22 mouse cellular contexts compared by ENCODE assay signal in genomic region chr17:56544699-56545387, GRCm38 (mm10). TPM values are rescaled to one million over a fixed set of nuclear protein-coding genes. Genes with fewer than 3 reads are reported as not detected.
DNase-seq lines count a peak whose midpoint lies in the region; ATAC-seq lines count a peak whose summit lies in the region.
"Had no signal": no experiment of that assay in that cellular context is flagged by ENCODE, and none has a peak within 500 bp of the region (broad histone marks: within the 10 kb centered on the region; RNA-seq: fewer than 3 reads in every experiment).

No protein-coding gene starts in this region.

- no peaks in the 10 kb centered on the region for H3K9me3 ChIP-seq in forebrain, embryonic 11.5 days (ENCODE audit: control insufficient read depth, low read length)
- no peaks in the 10 kb centered on the region for H3K9me3 ChIP-seq in forebrain, embryonic 16.5 days (ENCODE audit: control insufficient read depth, low read length)
- no peaks in the 10 kb centered on the region for H3K9me3 ChIP-seq in midbrain, embryonic 11.5 days (ENCODE audit: control insufficient read depth, low read length)
- H3K9me3 ChIP-seq in midbrain, embryonic 13.5 days, result no peaks in the 10 kb centered on the region
- H3K9me3 ChIP-seq: embryonic facial prominence, embryonic 15.5 days; forebrain, embryonic 12.5 days; heart, embryonic 12.5 days; hindbrain, embryonic 10.5 days had no signal

- ATAC-seq in forebrain, embryonic 11.5 days (replicated peaks; ENCODE audit: low FRiP score), result no peak
- ATAC-seq in forebrain, embryonic 16.5 days, result no peak
- no peak for ATAC-seq in midbrain, embryonic 11.5 days (ENCODE audit: low FRiP score)
- no peak for ATAC-seq in midbrain, embryonic 13.5 days
- ATAC-seq: activated CD4-positive, CD25-positive, alpha-beta regulatory T cell, adult 4 months; Patski had no signal

- H3K4me3 ChIP-seq in forebrain, embryonic 11.5 days (ENCODE audit: low read depth, low read length), result no peak overlapping the region
- no peak overlapping the region for H3K4me3 ChIP-seq in forebrain, embryonic 16.5 days (replicated peaks; ENCODE audit: low read length)
- no peak overlapping the region for H3K4me3 ChIP-seq in midbrain, embryonic 11.5 days (ENCODE audit: low read depth, low read length)
- H3K4me3 ChIP-seq in midbrain, embryonic 13.5 days (replicated peaks), result no peak overlapping the region
- H3K4me3 ChIP-seq: embryonic facial prominence, embryonic 15.5 days; erythroblast, embryonic 14.5 days; forebrain, embryonic 12.5 days; heart, adult 2 months; heart, embryonic 12.5 days; hindbrain, embryonic 10.5 days had no signal

- H3K27me3 ChIP-seq in forebrain, embryonic 11.5 days (ENCODE audit: control insufficient read depth, insufficient read depth, low read length), result no peaks in the 10 kb centered on the region
- no peaks in the 10 kb centered on the region for H3K27me3 ChIP-seq in forebrain, embryonic 16.5 days (replicated peaks; ENCODE audit: control insufficient read depth, insufficient read depth, low read length)
- no peaks in the 10 kb centered on the region for H3K27me3 ChIP-seq in midbrain, embryonic 11.5 days (ENCODE audit: control insufficient read depth, insufficient read depth, low read length)
- H3K27me3 ChIP-seq in midbrain, embryonic 13.5 days, result no peaks in the 10 kb centered on the region
- H3K27me3 ChIP-seq: embryonic facial prominence, embryonic 15.5 days; forebrain, embryonic 12.5 days; Patski had no signal

- peaks cover 3% of the 10 kb centered on the region for H3K4me1 ChIP-seq in forebrain, embryonic 11.5 days (replicated peaks; ENCODE audit: control insufficient read depth, insufficient read depth, low read length)
- H3K4me1 ChIP-seq in forebrain, embryonic 16.5 days (replicated peaks; ENCODE audit: control insufficient read depth, insufficient read depth, low read length), result peaks cover 29% of the 10 kb centered on the region
- H3K4me1 ChIP-seq in midbrain, embryonic 11.5 days (ENCODE audit: control insufficient read depth, insufficient read depth, low read length), result peaks cover 4% of the 10 kb centered on the region; the same call in 1 of the 2 replicates
- peaks cover 56% of the 10 kb centered on the region for H3K4me1 ChIP-seq in midbrain, embryonic 13.5 days (replicated peaks)

- no peaks in the 10 kb centered on the region for H3K36me3 ChIP-seq in forebrain, embryonic 11.5 days (ENCODE audit: control insufficient read depth, insufficient read depth, low read length)
- no peaks in the 10 kb centered on the region for H3K36me3 ChIP-seq in forebrain, embryonic 16.5 days (ENCODE audit: control insufficient read depth, insufficient read depth)
- H3K36me3 ChIP-seq in midbrain, embryonic 11.5 days (ENCODE audit: control insufficient read depth, insufficient read depth, low read length), result no peaks in the 10 kb centered on the region
- H3K36me3 ChIP-seq in midbrain, embryonic 13.5 days, result no peaks in the 10 kb centered on the region
- H3K36me3 ChIP-seq: embryonic facial prominence, embryonic 15.5 days; forebrain, embryonic 12.5 days; heart, embryonic 12.5 days; hindbrain, embryonic 10.5 days had no signal

- no peak overlapping the region for H3K27ac ChIP-seq in forebrain, embryonic 11.5 days (ENCODE audit: low read depth, low read length)
- no peak overlapping the region for H3K27ac ChIP-seq in forebrain, embryonic 16.5 days (ENCODE audit: low read length)
- no peak overlapping the region for H3K27ac ChIP-seq in midbrain, embryonic 11.5 days (ENCODE audit: low read depth, low read length)
- no peak overlapping the region for H3K27ac ChIP-seq in midbrain, embryonic 13.5 days
- H3K27ac ChIP-seq: embryonic facial prominence, embryonic 15.5 days; heart, adult 2 months; hindbrain, embryonic 14.5 days had no signal

- WGBS in forebrain, embryonic 11.5 days, result 73% methylated on average over 7 of the region's 7 CpGs
- WGBS in forebrain, embryonic 16.5 days, result 75% methylated on average over 7 of the region's 7 CpGs
- 82% methylated on average over 7 of the region's 7 CpGs for WGBS in midbrain, embryonic 11.5 days
- WGBS in midbrain, embryonic 13.5 days, result 80% methylated on average over 7 of the region's 7 CpGs

- H3K9ac ChIP-seq in forebrain, embryonic 11.5 days (ENCODE audit: low read length), result no peak overlapping the region
- no peak overlapping the region for H3K9ac ChIP-seq in forebrain, embryonic 16.5 days (replicated peaks; ENCODE audit: low read depth, low read length)
- H3K9ac ChIP-seq in midbrain, embryonic 11.5 days (ENCODE audit: low read length), result no peak overlapping the region
- H3K9ac ChIP-seq in midbrain, embryonic 13.5 days (replicated peaks), result no peak overlapping the region
- H3K9ac ChIP-seq: embryonic facial prominence, embryonic 15.5 days; forebrain, embryonic 12.5 days; heart, embryonic 12.5 days; hindbrain, embryonic 14.5 days had no signal

- DNase-seq in forebrain, embryonic 11.5 days (ENCODE audit: low spot score), result peak; percentile 48
- peak; percentile 3 for DNase-seq in kidney, postnatal 10 days
- DNase-seq in kidney, postnatal 36 days, result no peak
- DNase-seq in midbrain, embryonic 11.5 days (ENCODE audit: low spot score, missing footprints), result peak; percentile 69
- DNase-seq in adipocyte (ENCODE audit: low spot score), result no peak
- DNase-seq: adrenal gland, adult 2 months; adrenal gland, postnatal 25 days; cerebellum, adult 18-20 months; embryo, embryonic 11 days had no signal

- no peak overlapping the region for H3K4me2 ChIP-seq in forebrain, embryonic 11.5 days (ENCODE audit: low read depth, low read length, severe bottlenecking)
- H3K4me2 ChIP-seq in forebrain, embryonic 16.5 days (ENCODE audit: low read length), result no peak overlapping the region
- no peak overlapping the region for H3K4me2 ChIP-seq in midbrain, embryonic 11.5 days
- H3K4me2 ChIP-seq in midbrain, embryonic 13.5 days (replicated peaks), result no peak overlapping the region
- H3K4me2 ChIP-seq: embryonic facial prominence, embryonic 15.5 days; forebrain, embryonic 12.5 days; heart, embryonic 12.5 days; hindbrain, embryonic 14.5 days had no signal

RNA-seq across cellular contexts. Expression of gene Gm20219, which starts 9.3 kb away (rescaled TPM):
- polyA plus RNA-seq in forebrain, embryonic 11.5 days (2014; fragmentation: Nextera tagmentation; extraction: Ambion mirVana), result 1.1 and 1.3 TPM in 2 replicates
- polyA plus RNA-seq in forebrain, embryonic 16.5 days (2015; fragmentation: Nextera tagmentation; extraction: Ambion mirVana), result 0.51 and 0.92 TPM in 2 replicates
- 0.45 and 0.58 TPM in 2 replicates for polyA plus RNA-seq in midbrain, embryonic 11.5 days (2014; fragmentation: Nextera tagmentation; extraction: Ambion mirVana)
- polyA plus RNA-seq in midbrain, embryonic 13.5 days (2015; fragmentation: Nextera tagmentation; extraction: Ambion mirVana), result 0.90 and 1.3 TPM in 2 replicates

RNA-seq across cellular contexts. Expression of gene Znrf4, which starts 32.6 kb away (rescaled TPM):
- not detected in 2 replicates for polyA plus RNA-seq in forebrain, embryonic 11.5 days (2014; fragmentation: Nextera tagmentation; extraction: Ambion mirVana)
- 0.21 TPM in 1 of 2 replicates, not detected in the other for polyA plus RNA-seq in forebrain, embryonic 16.5 days (2015; fragmentation: Nextera tagmentation; extraction: Ambion mirVana)
- not detected in 2 replicates for polyA plus RNA-seq in midbrain, embryonic 11.5 days (2014; fragmentation: Nextera tagmentation; extraction: Ambion mirVana)
- polyA plus RNA-seq in midbrain, embryonic 13.5 days (2015; fragmentation: Nextera tagmentation; extraction: Ambion mirVana), result 0.17 TPM in 1 of 2 replicates, not detected in the other
- polyA plus RNA-seq: activated CD4-positive, CD25-positive, alpha-beta regulatory T cell, adult 4 months; adrenal gland, adult 2 months; embryonic facial prominence, embryonic 11.5 days; embryonic facial prominence, embryonic 15.5 days; erythroblast, embryonic 14.5 days; forebrain, embryonic 12.5 days; heart, embryonic 12.5 days; heart, embryonic 16.5 days; hindbrain, embryonic 10.5 days; hindbrain, embryonic 14.5 days; Patski had no signal

RNA-seq across cellular contexts. Expression of gene Safb2, which starts 39.5 kb away (rescaled TPM):
- 74.7 and 75.0 TPM in 2 replicates for polyA plus RNA-seq in forebrain, embryonic 11.5 days (2014; fragmentation: Nextera tagmentation; extraction: Ambion mirVana)
- 72.9 and 85.4 TPM in 2 replicates for polyA plus RNA-seq in forebrain, embryonic 16.5 days (2015; fragmentation: Nextera tagmentation; extraction: Ambion mirVana)
- 45.8 and 46.5 TPM in 2 replicates for polyA plus RNA-seq in midbrain, embryonic 11.5 days (2014; fragmentation: Nextera tagmentation; extraction: Ambion mirVana)
- polyA plus RNA-seq in midbrain, embryonic 13.5 days (2015; fragmentation: Nextera tagmentation; extraction: Ambion mirVana), result 74.1 and 89.0 TPM in 2 replicates

RNA-seq across cellular contexts. Expression of gene Safb, which starts 39.8 kb away (rescaled TPM):
- polyA plus RNA-seq in forebrain, embryonic 11.5 days (2014; fragmentation: Nextera tagmentation; extraction: Ambion mirVana), result 145 and 154 TPM in 2 replicates
- 121 and 133 TPM in 2 replicates for polyA plus RNA-seq in forebrain, embryonic 16.5 days (2015; fragmentation: Nextera tagmentation; extraction: Ambion mirVana)
- polyA plus RNA-seq in midbrain, embryonic 11.5 days (2014; fragmentation: Nextera tagmentation; extraction: Ambion mirVana), result 110 and 113 TPM in 2 replicates
- polyA plus RNA-seq in midbrain, embryonic 13.5 days (2015; fragmentation: Nextera tagmentation; extraction: Ambion mirVana), result 112 and 127 TPM in 2 replicates

Comparison
In these comparisons a context has a peak if more than half of its experiments do, and no peak if none do; other contexts are left out.
1. DNase-seq: peak in forebrain, embryonic 11.5 days (single experiment), kidney, postnatal 10 days (single experiment) and midbrain, embryonic 11.5 days (single experiment); none in kidney, postnatal 36 days (0 of 2) and adipocyte (single experiment).